ENCODE assay signal across 8 mouse cellular contexts in the genomic region with DNA sequence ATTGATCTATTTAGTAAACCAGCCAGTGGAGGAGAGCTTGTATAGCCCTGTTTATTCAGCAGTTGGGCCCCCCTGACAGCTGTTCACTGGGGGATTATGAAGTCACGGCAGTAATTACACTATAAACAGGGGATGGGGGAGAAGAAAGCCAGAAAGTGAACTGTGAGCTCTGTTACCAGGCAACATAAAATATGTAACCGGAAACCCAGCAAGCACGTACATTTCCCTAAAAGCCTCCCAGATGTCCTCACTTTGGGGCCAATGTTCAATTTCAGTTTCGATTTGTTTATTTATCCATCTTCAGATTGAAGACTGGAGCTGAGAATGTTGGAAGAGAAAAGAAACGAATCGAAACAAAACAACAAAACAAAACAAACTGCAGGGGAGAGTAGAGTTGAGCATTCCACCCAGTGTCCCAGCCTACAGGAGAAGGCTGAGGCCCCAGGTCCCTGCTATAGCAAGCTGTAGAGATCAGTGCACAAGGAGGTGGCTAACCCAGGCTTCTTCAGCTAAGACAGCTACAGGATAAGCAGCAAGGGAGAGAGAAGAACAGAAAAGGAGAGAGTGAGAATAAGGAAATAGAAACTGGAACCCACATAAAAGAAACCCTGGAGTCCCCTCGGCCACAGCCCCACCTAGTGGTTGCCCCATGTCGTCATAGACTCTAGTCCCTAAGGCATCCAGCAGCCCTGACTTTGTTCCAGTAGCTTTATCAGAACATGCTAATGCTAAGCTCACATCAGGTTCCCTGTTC.
A peak's percentile ranks its signal among the peaks of the same experiment; 100 is the strongest.
DNase-seq lines count a peak whose midpoint lies in the region; ATAC-seq and TF ChIP-seq lines count a peak whose summit lies in the region.

No protein-coding gene starts in this region.

- H3K36me3 ChIP-seq in intestine, postnatal 0 days (ENCODE audit: control insufficient read depth, insufficient read depth), result no peaks in the 10 kb centered on the region
- H3K36me3 ChIP-seq in liver, embryonic 11.5 days (ENCODE audit: control insufficient read depth, insufficient read depth, low read length), result no peaks in the 10 kb centered on the region
- no peaks in the 10 kb centered on the region for H3K36me3 ChIP-seq in stomach, embryonic 16.5 days (ENCODE audit: control insufficient read depth, insufficient read depth, low read length)

- ATAC-seq in cerebellum, adult (ENCODE audit: insufficient number of reproducible peaks, low FRiP score, low TSS enrichment), result no peak
- peak; percentile 83 for ATAC-seq in intestine, postnatal 0 days
- ATAC-seq in liver, embryonic 11.5 days (replicated peaks; ENCODE audit: low FRiP score), result 0 out of 2 replicates have a peak, but pooled peaks have one; percentile 26
- peak; percentile 85 for ATAC-seq in monocyte, adult 5-6 weeks (replicated peaks; ENCODE audit: insufficient number of reproducible peaks, low FRiP score, low TSS enrichment, poor library complexity, severe bottlenecking)
- ATAC-seq in stomach, embryonic 16.5 days (ENCODE audit: insufficient read depth, low FRiP score), result peak; percentile 77

- 3% methylated on average over 8 of the region's 8 CpGs for WGBS in bone marrow, adult 2 months
- 18% methylated on average over 8 of the region's 8 CpGs for WGBS in intestine, postnatal 0 days
- 51% methylated on average over 8 of the region's 8 CpGs for WGBS in liver, embryonic 11.5 days
- 18% methylated on average over 8 of the region's 8 CpGs for WGBS in stomach, embryonic 16.5 days

- peak overlapping the region; percentile 17; the same call in 1 of the 2 replicates for H3K9ac ChIP-seq in intestine, postnatal 0 days (ENCODE audit: low read depth, low read length)
- no peak overlapping the region for H3K9ac ChIP-seq in liver, embryonic 11.5 days (ENCODE audit: low read depth, low read length)
- peak overlapping the region; percentile 52 for H3K9ac ChIP-seq in stomach, embryonic 16.5 days (ENCODE audit: low read length)

- H3K4me3 ChIP-seq in bone marrow, adult 2 months (replicated peaks; ENCODE audit: control insufficient read depth, low read depth, low read length), result peak overlapping the region; percentile 62
- H3K4me3 ChIP-seq in intestine, postnatal 0 days (ENCODE audit: low read depth, low read length), result peak overlapping the region; percentile 29
- no peak overlapping the region for H3K4me3 ChIP-seq in liver, embryonic 11.5 days (ENCODE audit: low read depth, low read length)
- H3K4me3 ChIP-seq in stomach, embryonic 16.5 days (replicated peaks; ENCODE audit: low read length), result peak overlapping the region; percentile 23

- no peaks in the 10 kb centered on the region for H3K27me3 ChIP-seq in intestine, postnatal 0 days (replicated peaks; ENCODE audit: control insufficient read depth, insufficient read depth, low read length)
- H3K27me3 ChIP-seq in liver, embryonic 11.5 days (replicated peaks; ENCODE audit: control insufficient read depth, insufficient read depth, low read length), result no peaks in the 10 kb centered on the region
- no peaks in the 10 kb centered on the region for H3K27me3 ChIP-seq in stomach, embryonic 16.5 days (ENCODE audit: control insufficient read depth, insufficient read depth, low read length)

- no peaks in the 10 kb centered on the region for H3K4me1 ChIP-seq in bone marrow, adult 2 months (ENCODE audit: control insufficient read depth, insufficient read depth, low read length)
- H3K4me1 ChIP-seq in intestine, postnatal 0 days (replicated peaks; ENCODE audit: control insufficient read depth, insufficient read depth, low read length), result peaks cover 4% of the 10 kb centered on the region; the same call in 1 of the 2 replicates
- H3K4me1 ChIP-seq in liver, embryonic 11.5 days (replicated peaks; ENCODE audit: control insufficient read depth, insufficient read depth, low read length), result 0 out of 2 replicates have a peak, but pooled peaks cover 2% of the 10 kb centered on the region
- peaks cover 13% of the 10 kb centered on the region for H3K4me1 ChIP-seq in stomach, embryonic 16.5 days (ENCODE audit: control insufficient read depth, insufficient read depth, low read length)

- TF ChIP-seq CTCF in bone marrow, adult 2 months (IDR thresholded peaks at IDR 0.05; ENCODE audit: control insufficient read depth, insufficient read depth, low read length), result peak; percentile 77
- TF ChIP-seq CTCF in intestine, postnatal 0 days (IDR thresholded peaks at IDR 0.05; ENCODE audit: low read depth), result peak; percentile 84

- no peaks in the 10 kb centered on the region for H3K9me3 ChIP-seq in intestine, postnatal 0 days (ENCODE audit: control insufficient read depth)
- no peaks in the 10 kb centered on the region for H3K9me3 ChIP-seq in liver, embryonic 11.5 days (ENCODE audit: control insufficient read depth, low read length)
- no peaks in the 10 kb centered on the region for H3K9me3 ChIP-seq in stomach, embryonic 16.5 days (replicated peaks; ENCODE audit: control insufficient read depth, low read length)

- DNase-seq in cerebellum, adult 8-10 months, result peak; percentile 2
- DNase-seq in gastrocnemius, adult 8-10 months (ENCODE audit: low spot score in 2 of 2), result peak; percentile 27 to 37
- DNase-seq in liver, embryonic 11.5 days (ENCODE audit: low spot score), result peak; percentile 38

- H3K27ac ChIP-seq in bone marrow, adult 2 months (ENCODE audit: control insufficient read depth, insufficient read depth, low read depth, low read length, poor library complexity), result peak overlapping the region; percentile 24
- no peak overlapping the region for H3K27ac ChIP-seq in intestine, postnatal 0 days (ENCODE audit: low read depth, low read length)
- H3K27ac ChIP-seq in liver, embryonic 11.5 days (ENCODE audit: low read depth, low read length), result no peak overlapping the region
- peak overlapping the region; percentile 91 for H3K27ac ChIP-seq in stomach, embryonic 16.5 days (ENCODE audit: low read length)

- no peak for TF ChIP-seq POLR2A in bone marrow, adult 2 months (IDR thresholded peaks at IDR 0.05; ENCODE audit: borderline replicate concordance, control insufficient read depth, low read depth, low read length)

- H3K4me2 ChIP-seq in intestine, postnatal 0 days (replicated peaks; ENCODE audit: low read depth), result peak overlapping the region; percentile 64
- H3K4me2 ChIP-seq in liver, embryonic 11.5 days, result 0 out of 2 replicates have a peak overlapping the region, but pooled peaks have one; percentile 20
- peak overlapping the region; percentile 25 for H3K4me2 ChIP-seq in stomach, embryonic 16.5 days (ENCODE audit: low read depth, low read length)

Comparison
In these comparisons a context has a peak if more than half of its experiments do, and no peak if none do; other contexts are left out.
1. H3K27ac ChIP-seq: peak in bone marrow, adult 2 months (single experiment) and stomach, embryonic 16.5 days (single experiment); none in intestine, postnatal 0 days (single experiment) and liver, embryonic 11.5 days (single experiment).
2. Peak in every context shown above with its lines, with median percentiles within 50 percentile points of each other: DNase-seq and H3K4me2 ChIP-seq.